Mouse (Mus musculus) limb, embryonic 15.5 days (tissue): ENCODE results near the gene Supt4a. TPM values are rescaled to one million over a fixed set of nuclear protein-coding genes. Genes with fewer than 3 reads are reported as not detected.

Experiments used
- microRNA counts: library from miRNA; unstranded; fragments of <30 nt; microRNA quantifications from one replicate; lab custom pipeline; 2016
- microRNA-seq: library from miRNA; unstranded; fragments of <30 nt; microRNA quantifications from one replicate; pipeline ENCODE4, GENCODE M21; 2016
- polyA plus RNA-seq: library from polyadenylated mRNA; unstranded; fragments of >200 nt; fragmentation: Nextera tagmentation; extraction: Ambion mirVana; gene quantifications from 2 replicates; pipeline ENCODE4 v1.2.1, GENCODE M21; 2015

The Supt4a gene
- polyA plus RNA-seq, 1 experiment from 2014 or later = 155 TPM

MicroRNA genes within 50 kb of the gene (microRNA counts, 519-probe panel; counts per million panel counts)
- 3,356 counts per million, percentile 79 among the panel's probes with 10 or more counts for microRNA mmu-miR-142-3p (lab: Ali Mortazavi, UCI)
- 3,164 counts per million, percentile 74 among the panel's probes with 10 or more counts for microRNA mmu-miR-142-5p (lab: Ali Mortazavi, UCI)

Small RNA genes lying within 50 kb of the gene (microRNA-seq; reads per million reads assigned to microRNA genes)
- gene Mir142 (not detected), gene Mir142b (not detected)

Other genes starting within 250 kb of the Supt4a start
- gene Gm11492, start 170.9 kb upstream of the Supt4a start, polyA plus RNA-seq = not detected in 2 replicates
- gene Sept4, start 168.6 kb upstream of the Supt4a start, polyA plus RNA-seq = 25.5 and 46.6 TPM in 2 replicates
- 25.9 and 27.9 TPM in 2 replicates for gene Mtmr4, start 145.4 kb upstream of the Supt4a start, polyA plus RNA-seq
- gene Hsf5, start 120.4 kb upstream of the Supt4a start, polyA plus RNA-seq = 0.14 and 0.22 TPM in 2 replicates
- 7.8 and 9.3 TPM in 2 replicates for gene Rnf43, start 74.8 kb upstream of the Supt4a start, polyA plus RNA-seq
- gene Tspoap1, start 23.0 kb downstream of the Supt4a start, polyA plus RNA-seq = 1.4 and 1.5 TPM in 2 replicates
- 1.1 and 1.5 TPM in 2 replicates for gene Mpo, start 56.0 kb downstream of the Supt4a start, polyA plus RNA-seq
- gene Lpo, start 90.7 kb downstream of the Supt4a start, polyA plus RNA-seq = 0.11 and 0.12 TPM in 2 replicates
- 15.5 and 16.8 TPM in 2 replicates for gene Mks1, start 115.7 kb downstream of the Supt4a start, polyA plus RNA-seq
- gene Epx, start 138.0 kb downstream of the Supt4a start, polyA plus RNA-seq = 0.10 and 0.29 TPM in 2 replicates
- gene Olfr462, start 154.7 kb downstream of the Supt4a start, polyA plus RNA-seq = not detected in 2 replicates
- gene Olfr463, start 159.8 kb downstream of the Supt4a start, polyA plus RNA-seq = not detected in 2 replicates
- gene Olfr464, start 183.4 kb downstream of the Supt4a start, polyA plus RNA-seq = not detected in 2 replicates
- gene Dynll2, start 250.0 kb downstream of the Supt4a start, polyA plus RNA-seq = 14.8 and 17.0 TPM in 2 replicates